Mouse (Mus musculus): ENCODE results near the gene Meis1. TPM values are rescaled to one million over a fixed set of nuclear protein-coding genes. Genes with fewer than 3 reads are reported as not detected.

Gene Meis1
- polyA plus RNA-seq, 1 experiment, result 5.0 TPM

DNA sequence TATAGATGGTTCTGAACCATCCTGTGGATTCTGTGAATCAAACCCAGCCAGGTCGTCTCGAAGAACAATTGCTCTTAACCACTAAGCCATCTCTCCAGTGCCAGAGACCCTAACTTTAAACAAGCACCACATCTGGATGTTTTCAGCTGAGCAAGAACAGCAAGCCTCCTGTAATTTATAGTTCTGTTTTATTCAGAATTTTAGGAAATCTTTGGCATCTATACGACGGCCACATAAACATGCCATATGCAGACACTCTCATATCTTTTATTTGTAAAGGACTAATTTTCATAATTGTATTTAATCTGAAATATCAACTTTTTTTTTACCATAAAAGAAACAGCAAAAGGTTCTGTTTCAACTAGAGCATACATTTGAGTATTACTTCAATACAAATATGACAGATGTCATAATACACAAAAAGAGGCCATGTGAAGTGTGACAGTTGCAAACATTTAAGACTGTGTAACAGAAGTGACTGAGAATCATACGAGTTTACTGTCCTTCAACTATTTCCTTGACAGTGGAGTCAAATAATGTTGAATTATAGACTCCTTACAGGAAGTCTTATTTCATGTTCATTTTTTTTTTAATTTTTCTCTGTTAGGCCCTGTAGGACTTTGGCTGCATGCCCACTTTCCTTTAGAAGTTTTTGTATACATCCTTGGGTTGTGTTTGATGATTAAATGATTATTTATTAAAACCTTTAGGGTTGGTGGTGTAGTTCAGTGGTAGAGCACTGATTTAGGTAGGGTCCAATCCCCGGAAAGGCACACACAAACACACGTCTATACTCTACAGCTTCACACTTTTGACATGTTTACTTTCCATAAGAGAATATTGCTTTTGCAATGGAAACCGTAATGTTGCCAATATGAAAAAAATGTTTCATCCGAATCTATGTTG lies 13.5 kb downstream of the Meis1 start:
- DNase-seq (ENCODE audit: low read depth in 1 of 2, low spot score in 2 of 2), result no peak
- Histone ChIP-seq H3K36me3 (ENCODE audit: control insufficient read depth, insufficient read depth, low read length) (no peaks in the 10 kb centered on the region), H3K4me1 (ENCODE audit: control insufficient read depth, insufficient read depth, insufficient read length) (no peaks in the 10 kb centered on the region), H3K4me3 (ENCODE audit: extremely low read depth, insufficient read depth, insufficient read length) (no peak overlapping the region), H3K27me3 (ENCODE audit: control insufficient read depth, insufficient read depth, low read length) (0 out of 2 replicates have a peak, but pooled peaks cover 1% of the 10 kb centered on the region), H3K27ac (ENCODE audit: insufficient read depth, low read length) (no peak overlapping the region)
- 79% methylated on average over 9 of the region's 9 CpGs for WGBS
- no peak for TF ChIP-seq POLR2A (IDR thresholded peaks at IDR 0.05; ENCODE audit: low read depth, low read length)
- TF ChIP-seq CTCF (IDR thresholded peaks at IDR 0.05; ENCODE audit: extremely low read depth, insufficient read depth, insufficient read length, insufficient replicate concordance), result no peak

DNA sequence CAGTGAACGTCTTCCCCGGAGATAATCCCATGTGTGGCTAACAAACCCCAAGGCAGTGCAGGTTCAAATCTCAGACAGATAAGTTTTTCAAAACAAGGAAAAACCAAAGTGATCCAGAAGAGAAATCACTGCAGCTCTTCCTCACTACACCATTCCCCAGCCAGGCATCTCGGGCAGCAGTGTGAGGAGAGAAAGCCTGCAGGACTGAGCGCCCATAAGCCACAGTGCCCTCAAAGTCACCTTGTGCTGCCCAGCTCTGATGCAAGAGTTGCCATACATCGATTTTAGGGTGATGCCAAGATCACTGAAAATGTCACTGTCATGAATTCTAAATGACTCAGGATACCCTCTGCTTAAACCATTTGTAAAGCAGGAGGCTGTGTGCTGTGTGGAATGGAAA lies 15.7 kb downstream of the Meis1 start:
- TF ChIP-seq POLR2A (IDR thresholded peaks at IDR 0.05; ENCODE audit: low read depth, low read length), result no peak
- H3K4me1 ChIP-seq (ENCODE audit: control insufficient read depth, insufficient read depth, insufficient read length), result no peaks in the 10 kb centered on the region
- 77% methylated on average over 5 of the region's 5 CpGs for WGBS
- no peak overlapping the region for H3K27ac ChIP-seq (ENCODE audit: insufficient read depth, low read length)
- no peaks in the 10 kb centered on the region for H3K36me3 ChIP-seq (ENCODE audit: control insufficient read depth, insufficient read depth, low read length)
- 0 out of 2 replicates have a peak, but pooled peaks cover 1% of the 10 kb centered on the region for H3K27me3 ChIP-seq (ENCODE audit: control insufficient read depth, insufficient read depth, low read length)
- H3K4me3 ChIP-seq (ENCODE audit: extremely low read depth, insufficient read depth, insufficient read length), result no peak overlapping the region
- DNase-seq (ENCODE audit: low read depth in 1 of 2, low spot score in 2 of 2), result no peak

DNA sequence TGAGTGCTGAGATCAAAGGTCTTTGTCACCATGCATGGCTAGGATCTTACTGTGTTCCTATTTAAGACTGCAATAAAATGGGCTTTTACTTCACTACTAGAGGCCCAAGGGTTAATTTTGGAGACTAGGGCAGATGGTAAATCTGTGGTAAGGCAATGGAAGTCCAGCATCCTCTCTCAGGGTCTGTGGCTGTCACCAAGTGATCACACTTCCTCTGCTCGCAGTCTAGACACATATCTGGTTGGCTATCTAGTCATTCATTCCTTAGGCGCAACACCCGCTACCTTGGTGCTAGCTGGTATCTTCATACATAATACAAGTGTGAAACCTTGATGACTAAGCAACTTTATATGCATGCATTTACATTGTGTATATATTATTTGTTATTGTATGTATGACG lies 22.0 kb downstream of the Meis1 start:
- no peaks in the 10 kb centered on the region for H3K27me3 ChIP-seq (ENCODE audit: control insufficient read depth, insufficient read depth, low read length)
- no peak overlapping the region for H3K4me3 ChIP-seq (ENCODE audit: extremely low read depth, insufficient read depth, insufficient read length)
- no peak for DNase-seq (ENCODE audit: low read depth in 1 of 2, low spot score in 2 of 2)
- TF ChIP-seq POLR2A (IDR thresholded peaks at IDR 0.05; ENCODE audit: low read depth, low read length), result no peak
- TF ChIP-seq CTCF (IDR thresholded peaks at IDR 0.05; ENCODE audit: extremely low read depth, insufficient read depth, insufficient read length, insufficient replicate concordance), result no peak
- 68% methylated on average over 4 of the region's 4 CpGs for WGBS
- H3K4me1 ChIP-seq (ENCODE audit: control insufficient read depth, insufficient read depth, insufficient read length), result no peaks in the 10 kb centered on the region
- H3K36me3 ChIP-seq (ENCODE audit: control insufficient read depth, insufficient read depth, low read length), result no peaks in the 10 kb centered on the region
- H3K27ac ChIP-seq (ENCODE audit: insufficient read depth, low read length), result no peak overlapping the region

DNA sequence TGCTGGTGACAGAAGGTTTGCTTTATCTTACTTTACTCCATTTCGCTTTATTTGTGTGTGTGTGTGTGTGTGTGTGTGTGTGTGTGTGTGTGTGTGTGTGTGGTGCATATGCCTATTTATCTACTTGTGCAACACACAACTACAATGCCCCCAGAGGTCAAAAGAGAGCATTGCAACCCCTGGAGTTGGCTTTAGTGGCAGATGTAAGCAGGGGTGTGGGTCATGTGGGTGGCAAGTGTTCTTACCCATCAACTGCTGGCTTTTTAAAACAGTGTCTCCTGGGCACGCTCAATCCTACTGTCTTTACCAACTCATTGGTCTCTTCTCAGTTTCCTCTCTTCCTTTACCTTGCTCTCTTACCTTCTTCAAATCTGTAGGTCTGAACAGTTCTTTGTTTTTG lies 22.5 kb downstream of the Meis1 start:
- H3K27ac ChIP-seq (ENCODE audit: insufficient read depth, low read length), result no peak overlapping the region
- DNase-seq (ENCODE audit: low read depth in 1 of 2, low spot score in 2 of 2), result no peak
- TF ChIP-seq CTCF (IDR thresholded peaks at IDR 0.05; ENCODE audit: extremely low read depth, insufficient read depth, insufficient read length, insufficient replicate concordance), result no peak
- no peak for TF ChIP-seq POLR2A (IDR thresholded peaks at IDR 0.05; ENCODE audit: low read depth, low read length)
- no peaks in the 10 kb centered on the region for H3K36me3 ChIP-seq (ENCODE audit: control insufficient read depth, insufficient read depth, low read length)
- no peaks in the 10 kb centered on the region for H3K27me3 ChIP-seq (ENCODE audit: control insufficient read depth, insufficient read depth, low read length)
- no peak overlapping the region for H3K4me3 ChIP-seq (ENCODE audit: extremely low read depth, insufficient read depth, insufficient read length)
- no peaks in the 10 kb centered on the region for H3K4me1 ChIP-seq (ENCODE audit: control insufficient read depth, insufficient read depth, insufficient read length)
- WGBS, result 94% methylated on average over 2 of the region's 2 CpGs

DNA sequence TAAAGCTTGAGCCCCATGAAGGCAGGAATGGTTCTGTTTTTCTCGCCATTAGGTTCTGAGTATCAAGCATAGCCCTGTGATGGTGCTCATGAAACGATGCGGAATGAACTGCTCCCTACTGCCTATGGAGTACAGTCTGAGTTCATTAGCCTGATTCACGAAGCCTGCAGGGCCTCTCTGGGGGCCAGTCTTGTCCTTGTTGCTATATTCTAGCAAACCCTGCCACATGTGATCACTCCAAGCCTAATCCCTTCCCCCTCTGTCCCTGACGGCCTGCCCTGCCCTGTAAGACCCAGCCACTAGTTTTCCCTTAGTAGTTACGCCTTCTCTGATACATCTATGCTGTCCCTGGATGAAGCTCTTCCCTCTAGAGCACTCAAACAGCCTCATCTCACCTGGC lies 26.0 kb downstream of the Meis1 start:
- WGBS, result 81% methylated on average over 6 of the region's 6 CpGs
- H3K27ac ChIP-seq (ENCODE audit: insufficient read depth, low read length), result no peak overlapping the region
- H3K4me1 ChIP-seq (ENCODE audit: control insufficient read depth, insufficient read depth, insufficient read length), result no peaks in the 10 kb centered on the region
- no peak for TF ChIP-seq CTCF (IDR thresholded peaks at IDR 0.05; ENCODE audit: extremely low read depth, insufficient read depth, insufficient read length, insufficient replicate concordance)
- no peak for TF ChIP-seq POLR2A (IDR thresholded peaks at IDR 0.05; ENCODE audit: low read depth, low read length)
- H3K27me3 ChIP-seq (ENCODE audit: control insufficient read depth, insufficient read depth, low read length), result no peaks in the 10 kb centered on the region
- H3K4me3 ChIP-seq (ENCODE audit: extremely low read depth, insufficient read depth, insufficient read length), result no peak overlapping the region
- DNase-seq (ENCODE audit: low read depth in 1 of 2, low spot score in 2 of 2), result no peak
- H3K36me3 ChIP-seq (ENCODE audit: control insufficient read depth, insufficient read depth, low read length), result no peaks in the 10 kb centered on the region

DNA sequence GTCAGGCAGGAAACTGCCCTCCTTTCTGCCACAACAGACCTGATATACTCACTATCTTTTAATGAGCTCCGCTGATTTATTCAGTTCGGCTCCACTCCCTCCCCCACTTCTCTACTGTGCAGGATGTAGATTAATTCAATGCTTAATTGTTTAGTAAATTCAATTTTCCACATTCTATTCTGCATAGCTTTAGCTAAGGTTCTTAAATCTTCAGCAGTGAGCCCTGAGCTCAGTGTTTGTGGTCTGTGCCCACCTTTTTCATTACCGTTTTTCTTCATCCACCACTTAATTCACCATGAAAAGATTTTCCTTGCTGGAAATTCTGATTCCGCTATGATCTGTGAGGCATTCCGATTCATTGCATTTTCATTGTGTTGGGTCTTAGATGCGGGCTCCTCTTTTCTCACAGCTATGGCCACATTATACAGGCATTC lies 28.5 kb downstream of the Meis1 start:
- H3K36me3 ChIP-seq (ENCODE audit: control insufficient read depth, insufficient read depth, low read length), result no peaks in the 10 kb centered on the region
- 88% methylated on average over 6 of the region's 6 CpGs for WGBS
- H3K4me3 ChIP-seq (ENCODE audit: extremely low read depth, insufficient read depth, insufficient read length), result no peak overlapping the region
- no peak overlapping the region for H3K27ac ChIP-seq (ENCODE audit: insufficient read depth, low read length)
- no peak for TF ChIP-seq POLR2A (IDR thresholded peaks at IDR 0.05; ENCODE audit: low read depth, low read length)
- no peak for DNase-seq (ENCODE audit: low read depth in 1 of 2, low spot score in 2 of 2)
- H3K27me3 ChIP-seq (ENCODE audit: control insufficient read depth, insufficient read depth, low read length), result no peaks in the 10 kb centered on the region
- H3K4me1 ChIP-seq (ENCODE audit: control insufficient read depth, insufficient read depth, insufficient read length), result no peaks in the 10 kb centered on the region

DNA sequence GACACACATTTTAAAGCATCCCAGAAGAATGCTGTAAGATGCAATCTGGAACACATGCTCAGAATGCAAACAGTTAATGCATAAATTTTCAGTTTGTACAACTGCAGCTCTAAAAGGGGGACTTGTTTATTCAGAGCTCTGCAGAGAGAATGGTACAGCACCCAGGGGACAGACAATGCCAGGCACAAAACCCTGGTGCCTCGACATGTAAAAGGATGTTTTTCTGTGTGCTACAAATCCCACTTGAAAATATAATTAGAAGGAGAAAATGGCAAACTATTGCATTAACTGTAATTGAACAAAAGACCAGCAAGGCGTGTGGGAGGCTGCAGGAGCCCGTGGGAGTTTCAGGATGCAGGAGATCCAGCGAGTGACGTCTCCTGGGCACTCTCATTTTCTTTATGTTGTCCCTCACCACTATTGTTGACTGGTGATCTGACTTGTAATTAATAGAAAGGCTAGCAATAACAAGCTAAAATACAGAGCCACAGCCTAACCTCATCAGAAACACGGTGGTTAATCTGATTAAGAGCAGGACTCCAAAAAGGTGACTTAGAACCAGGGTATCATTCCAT lies 29.0 kb downstream of the Meis1 start:
- H3K4me3 ChIP-seq (ENCODE audit: extremely low read depth, insufficient read depth, insufficient read length), result no peak overlapping the region
- no peaks in the 10 kb centered on the region for H3K27me3 ChIP-seq (ENCODE audit: control insufficient read depth, insufficient read depth, low read length)
- TF ChIP-seq POLR2A (IDR thresholded peaks at IDR 0.05; ENCODE audit: low read depth, low read length) (no peak), CTCF (IDR thresholded peaks at IDR 0.05; ENCODE audit: extremely low read depth, insufficient read depth, insufficient read length, insufficient replicate concordance) (no peak)
- no peaks in the 10 kb centered on the region for H3K36me3 ChIP-seq (ENCODE audit: control insufficient read depth, insufficient read depth, low read length)
- no peaks in the 10 kb centered on the region for H3K4me1 ChIP-seq (ENCODE audit: control insufficient read depth, insufficient read depth, insufficient read length)
- H3K27ac ChIP-seq (ENCODE audit: insufficient read depth, low read length), result no peak overlapping the region
- WGBS, result 83% methylated on average over 6 of the region's 6 CpGs
- no peak for DNase-seq (ENCODE audit: low read depth in 1 of 2, low spot score in 2 of 2)
